Mouse (Mus musculus): ENCODE measurements around the gene App.

Gene App

DNA sequence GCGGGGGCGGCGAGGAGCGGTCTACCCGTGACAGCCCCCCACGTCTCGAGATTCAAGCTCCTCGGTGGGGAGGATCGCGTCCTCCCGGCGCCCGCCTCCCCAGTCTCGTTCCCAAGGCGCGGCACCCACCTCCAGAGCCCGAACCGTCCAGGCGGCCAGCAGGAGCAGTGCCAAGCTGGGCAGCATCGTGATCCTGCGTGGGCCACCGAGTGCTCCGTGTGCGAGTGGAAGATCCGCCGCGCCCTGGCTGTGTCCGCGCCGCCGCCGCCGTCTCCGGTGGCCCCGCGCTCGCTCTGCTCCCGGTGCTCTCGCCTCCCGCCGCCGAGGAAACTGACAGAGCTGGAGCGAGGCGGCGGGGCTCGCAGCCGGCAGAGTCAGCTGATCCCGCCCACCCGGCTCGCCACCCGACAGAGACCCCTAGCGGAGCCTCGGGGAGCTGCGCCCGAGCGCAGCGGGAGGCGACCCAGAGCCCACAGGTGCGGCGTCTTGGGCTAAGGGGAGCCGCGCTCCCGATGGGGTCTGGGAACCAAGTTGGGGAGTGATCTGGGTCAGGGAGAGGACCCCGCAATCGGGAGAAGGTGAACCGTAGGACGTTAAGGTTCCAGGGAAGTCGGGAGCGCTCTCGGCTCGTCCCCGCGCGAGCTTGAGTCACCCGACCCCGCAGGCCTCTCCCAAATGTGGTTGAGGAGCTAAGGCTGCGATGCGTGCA is at the start of gene App:
Gene App (minus strand): TSS at position 394 of the 709 bp plus-strand sequence.
- peak; percentile 71 for DNase-seq (ENCODE audit: low read depth, low spot score)
- no peaks in the 10 kb centered on the region for H3K36me3 ChIP-seq (ENCODE audit: control insufficient read depth, insufficient read depth, low read length, poor library complexity, severe bottlenecking)
- H3K27me3 ChIP-seq (ENCODE audit: control insufficient read depth, insufficient read depth, low read length, poor library complexity, severe bottlenecking), result no peaks in the 10 kb centered on the region

DNA sequence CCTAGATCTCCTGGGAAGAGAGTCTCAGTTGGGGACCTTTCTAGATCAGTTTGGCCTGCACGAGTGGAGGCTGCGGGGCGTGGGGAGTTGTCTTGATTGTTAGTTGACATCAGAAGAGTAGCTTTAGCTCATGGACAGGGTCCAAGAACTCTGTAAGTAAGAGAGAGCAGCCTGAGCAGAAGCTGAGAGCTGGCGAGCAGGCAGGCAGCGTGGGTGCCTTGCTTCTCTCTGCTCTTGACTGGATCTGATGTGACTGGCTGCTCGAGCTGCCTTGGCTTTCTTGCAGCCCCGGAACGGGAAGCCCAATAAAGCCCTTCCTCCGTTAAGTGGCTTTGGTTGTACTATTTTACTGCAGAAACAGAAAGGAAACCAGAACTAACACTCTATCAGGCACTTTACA is 42.3 kb upstream of the App start:
- H3K36me3 ChIP-seq (ENCODE audit: control insufficient read depth, insufficient read depth, low read length, poor library complexity, severe bottlenecking), result no peaks in the 10 kb centered on the region
- H3K27me3 ChIP-seq (ENCODE audit: control insufficient read depth, insufficient read depth, low read length, poor library complexity, severe bottlenecking), result no peaks in the 10 kb centered on the region
- no peak for DNase-seq (ENCODE audit: low read depth, low spot score)

DNA sequence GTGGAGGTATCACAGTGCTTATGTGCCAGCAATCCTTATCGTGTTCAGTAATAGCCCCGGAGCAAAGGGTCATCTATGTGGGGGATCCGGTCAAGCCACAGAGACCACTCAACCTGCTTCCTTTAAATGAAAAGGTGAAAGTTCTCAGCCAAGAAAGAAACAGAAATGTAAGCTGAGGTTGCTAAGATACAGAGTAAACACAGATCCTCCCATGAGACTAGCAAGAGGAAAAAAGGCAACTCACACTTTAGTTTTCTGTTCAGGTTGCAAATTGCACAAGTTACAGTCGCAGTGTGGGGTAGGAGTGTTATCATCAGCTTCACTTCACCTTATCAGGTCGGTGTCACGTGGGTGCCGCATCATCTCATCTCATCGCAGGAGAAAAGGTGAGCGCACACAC is 41.6 kb upstream of the App start:
- DNase-seq (ENCODE audit: low read depth, low spot score), result no peak
- H3K36me3 ChIP-seq (ENCODE audit: control insufficient read depth, insufficient read depth, low read length, poor library complexity, severe bottlenecking), result no peaks in the 10 kb centered on the region
- H3K27me3 ChIP-seq (ENCODE audit: control insufficient read depth, insufficient read depth, low read length, poor library complexity, severe bottlenecking), result no peaks in the 10 kb centered on the region

DNA sequence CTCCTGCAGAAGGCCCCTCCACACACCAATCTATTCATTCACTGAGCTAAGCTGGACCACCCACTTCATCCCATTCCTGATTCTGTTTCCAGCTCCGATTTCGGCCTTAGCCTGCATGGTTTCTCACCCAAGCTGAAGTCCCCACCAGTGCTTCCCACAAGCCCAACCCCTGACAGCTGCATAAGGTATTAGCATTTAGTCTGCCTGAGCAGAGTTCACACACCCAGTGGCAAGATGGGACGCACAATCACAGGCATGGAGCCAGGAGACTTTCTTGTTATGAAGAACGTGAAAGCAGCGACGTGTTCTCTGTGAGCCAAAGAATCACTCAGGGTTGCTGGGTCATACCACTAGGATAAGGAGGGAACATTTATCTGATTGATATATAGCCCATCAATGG is 22.1 kb upstream of the App start:
- H3K27me3 ChIP-seq (ENCODE audit: control insufficient read depth, insufficient read depth, low read length, poor library complexity, severe bottlenecking), result no peaks in the 10 kb centered on the region
- H3K36me3 ChIP-seq (ENCODE audit: control insufficient read depth, insufficient read depth, low read length, poor library complexity, severe bottlenecking), result no peaks in the 10 kb centered on the region
- no peak for DNase-seq (ENCODE audit: low read depth, low spot score)

DNA sequence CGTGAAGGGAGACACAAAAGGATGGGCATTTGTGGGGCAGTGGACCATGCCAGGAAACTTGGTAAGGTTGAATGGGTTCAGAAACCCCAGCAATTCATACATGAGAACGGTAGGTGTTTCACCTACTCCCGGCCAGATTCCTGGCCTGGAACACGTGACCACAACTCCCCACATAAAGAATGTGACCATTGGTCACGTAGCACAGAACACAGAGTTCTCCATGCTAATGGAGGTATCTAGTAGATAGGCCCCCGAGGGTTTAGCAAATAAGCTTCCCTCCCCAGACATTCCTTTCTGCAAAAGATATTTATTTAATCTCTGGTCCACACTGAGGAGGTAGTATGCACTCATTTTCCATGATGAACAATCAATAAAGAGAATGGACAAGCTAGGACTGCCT is 21.6 kb upstream of the App start:
- DNase-seq (ENCODE audit: low read depth, low spot score), result no peak
- Histone ChIP-seq H3K36me3 (ENCODE audit: control insufficient read depth, insufficient read depth, low read length, poor library complexity, severe bottlenecking) (no peaks in the 10 kb centered on the region), H3K27me3 (ENCODE audit: control insufficient read depth, insufficient read depth, low read length, poor library complexity, severe bottlenecking) (no peaks in the 10 kb centered on the region)

DNA sequence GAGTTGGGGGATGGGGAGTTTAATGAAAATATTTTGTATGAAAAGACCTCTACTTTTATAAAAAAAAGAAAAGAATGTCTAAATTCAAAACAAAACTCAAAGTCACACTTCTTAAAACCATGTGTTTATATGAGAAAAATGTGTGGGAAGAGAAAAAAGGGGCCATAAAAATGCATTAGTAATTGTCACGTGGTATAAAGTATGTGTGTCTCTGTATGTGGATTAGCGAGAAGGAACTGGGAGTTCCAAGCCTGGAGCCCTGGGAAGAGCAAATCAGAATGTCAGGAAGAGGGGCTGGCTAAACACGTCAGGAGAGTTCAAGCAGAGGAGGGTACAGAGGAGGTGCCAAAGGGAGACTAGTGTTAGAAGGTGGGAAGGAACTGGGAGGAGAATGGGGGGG is 7.9 kb upstream of the App start:
- Histone ChIP-seq H3K27me3 (ENCODE audit: control insufficient read depth, insufficient read depth, low read length, poor library complexity, severe bottlenecking) (no peaks in the 10 kb centered on the region), H3K36me3 (ENCODE audit: control insufficient read depth, insufficient read depth, low read length, poor library complexity, severe bottlenecking) (no peaks in the 10 kb centered on the region)
- no peak for DNase-seq (ENCODE audit: low read depth, low spot score)

DNA sequence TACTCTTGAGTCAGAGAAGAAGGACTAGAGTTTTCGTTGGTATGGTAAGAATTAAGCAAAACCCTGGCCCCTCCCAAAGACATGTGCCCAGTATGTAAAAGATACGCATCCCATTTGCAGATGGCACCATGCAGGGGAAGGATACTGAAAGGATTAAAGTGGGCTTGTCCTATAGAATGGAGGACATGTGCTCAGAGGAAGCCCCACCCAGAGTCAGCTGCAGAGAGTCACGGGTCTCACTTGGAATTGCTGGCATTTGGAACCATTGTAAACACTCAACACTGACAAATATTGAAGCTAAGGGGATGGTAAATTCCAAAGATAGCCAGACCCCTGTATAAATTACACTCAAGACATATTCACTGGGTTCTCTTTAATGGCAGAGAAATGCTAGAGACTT is 7.1 kb upstream of the App start:
- Histone ChIP-seq H3K27me3 (ENCODE audit: control insufficient read depth, insufficient read depth, low read length, poor library complexity, severe bottlenecking) (no peaks in the 10 kb centered on the region), H3K36me3 (ENCODE audit: control insufficient read depth, insufficient read depth, low read length, poor library complexity, severe bottlenecking) (no peaks in the 10 kb centered on the region)
- no peak for DNase-seq (ENCODE audit: low read depth, low spot score)

DNA sequence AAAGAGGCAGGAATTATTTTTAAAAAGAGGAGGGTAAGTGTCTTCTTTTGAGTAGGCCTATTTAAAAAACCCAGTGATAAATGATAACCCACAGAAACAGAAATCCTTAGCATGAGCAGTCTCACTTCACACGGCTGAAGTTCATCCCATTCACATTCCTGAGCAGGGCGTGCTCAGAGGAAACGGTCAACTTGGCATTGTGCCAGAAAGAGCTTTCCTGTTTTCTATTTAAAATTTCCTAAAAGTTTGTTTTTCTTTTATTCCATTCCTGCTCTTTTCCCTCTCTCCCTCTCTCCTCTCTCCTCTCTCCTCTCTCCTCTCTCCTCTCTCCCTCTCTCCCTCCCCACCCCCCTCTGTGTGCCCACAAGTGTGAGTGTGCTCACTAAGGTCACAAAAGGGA is 3.1 kb upstream of the App start:
- DNase-seq (ENCODE audit: low read depth, low spot score), result no peak

DNA sequence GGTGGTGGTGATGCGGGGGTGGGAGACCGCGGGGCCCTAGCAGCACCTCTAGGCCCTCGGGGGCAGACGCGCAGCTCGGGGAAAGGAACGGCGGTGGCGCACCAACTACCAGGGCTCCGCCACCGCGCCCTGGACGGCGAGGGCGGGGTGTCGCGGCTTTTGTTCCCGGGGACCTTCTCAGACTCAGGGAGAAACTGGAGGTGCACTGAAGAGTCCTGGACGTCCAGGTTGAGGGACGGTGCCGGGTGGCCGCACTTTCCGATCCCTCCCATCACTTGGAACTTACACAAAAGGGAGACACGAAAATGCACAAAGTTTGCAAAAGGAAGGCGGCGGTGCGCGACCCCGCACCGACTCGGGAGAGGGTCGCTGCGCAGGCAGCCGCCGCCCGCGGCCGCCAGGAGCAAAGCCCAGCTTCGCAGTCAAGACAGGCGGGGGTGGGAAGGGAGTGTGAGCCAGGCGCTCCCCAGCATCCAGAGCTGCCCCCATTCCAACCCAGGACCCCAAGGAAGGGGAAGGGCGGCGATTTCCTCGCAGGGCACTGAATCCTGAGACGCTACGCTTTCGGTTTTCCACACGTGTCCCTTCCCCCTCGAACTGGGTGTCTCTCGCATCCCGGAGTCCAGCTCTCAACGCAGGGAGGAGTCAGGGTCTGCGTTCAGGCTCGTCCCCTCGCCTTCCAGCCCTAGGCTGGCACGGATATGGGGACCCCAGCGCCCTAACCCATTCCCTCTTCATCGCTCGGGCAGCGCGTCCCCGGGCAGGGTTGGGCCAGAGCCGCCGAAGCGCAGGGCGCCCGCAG is 794 bp downstream of the App start:
- DNase-seq (ENCODE audit: low read depth, low spot score), result peak; percentile 18
- no peaks in the 10 kb centered on the region for H3K27me3 ChIP-seq (ENCODE audit: control insufficient read depth, insufficient read depth, low read length, poor library complexity, severe bottlenecking)
- no peaks in the 10 kb centered on the region for H3K36me3 ChIP-seq (ENCODE audit: control insufficient read depth, insufficient read depth, low read length, poor library complexity, severe bottlenecking)

More for the DNA sequence above, 3.1 kb upstream of the App start:
- H3K36me3 ChIP-seq (ENCODE audit: control insufficient read depth, insufficient read depth, low read length, poor library complexity, severe bottlenecking), result no peaks in the 10 kb centered on the region
- no peaks in the 10 kb centered on the region for H3K27me3 ChIP-seq (ENCODE audit: control insufficient read depth, insufficient read depth, low read length, poor library complexity, severe bottlenecking)

DNA sequence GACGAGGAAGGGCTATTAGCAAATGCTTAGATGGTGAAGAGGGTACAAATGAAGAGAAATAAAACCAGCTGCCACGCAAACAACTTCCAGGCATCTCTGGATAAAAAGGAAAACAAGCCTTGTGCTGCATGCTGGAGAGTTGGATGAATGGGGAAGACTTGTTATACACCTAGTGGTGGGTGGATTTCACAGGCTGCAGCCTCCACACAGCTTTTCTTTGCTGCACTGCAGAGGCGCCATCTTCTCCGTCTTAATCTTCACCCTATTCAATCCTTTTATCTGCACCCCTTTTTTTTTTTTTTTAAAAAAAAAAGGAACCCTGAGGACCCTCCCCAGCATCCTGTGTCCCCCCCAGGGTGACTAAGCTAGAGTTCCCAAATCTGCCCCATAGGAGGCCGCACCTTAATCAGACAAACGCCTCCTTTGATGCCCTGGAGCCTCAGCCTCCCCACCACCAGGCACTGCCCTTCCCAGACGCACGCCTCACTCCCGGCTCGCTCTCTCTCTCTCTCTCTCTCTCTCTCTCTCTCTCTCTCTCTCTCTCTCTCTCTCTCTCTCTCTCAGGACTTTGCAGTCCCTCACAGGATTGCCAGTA is 1.5 kb downstream of the App start:
- Histone ChIP-seq H3K27me3 (ENCODE audit: control insufficient read depth, insufficient read depth, low read length, poor library complexity, severe bottlenecking) (no peaks in the 10 kb centered on the region), H3K36me3 (ENCODE audit: control insufficient read depth, insufficient read depth, low read length, poor library complexity, severe bottlenecking) (no peaks in the 10 kb centered on the region)
- no peak for DNase-seq (ENCODE audit: low read depth, low spot score)

DNA sequence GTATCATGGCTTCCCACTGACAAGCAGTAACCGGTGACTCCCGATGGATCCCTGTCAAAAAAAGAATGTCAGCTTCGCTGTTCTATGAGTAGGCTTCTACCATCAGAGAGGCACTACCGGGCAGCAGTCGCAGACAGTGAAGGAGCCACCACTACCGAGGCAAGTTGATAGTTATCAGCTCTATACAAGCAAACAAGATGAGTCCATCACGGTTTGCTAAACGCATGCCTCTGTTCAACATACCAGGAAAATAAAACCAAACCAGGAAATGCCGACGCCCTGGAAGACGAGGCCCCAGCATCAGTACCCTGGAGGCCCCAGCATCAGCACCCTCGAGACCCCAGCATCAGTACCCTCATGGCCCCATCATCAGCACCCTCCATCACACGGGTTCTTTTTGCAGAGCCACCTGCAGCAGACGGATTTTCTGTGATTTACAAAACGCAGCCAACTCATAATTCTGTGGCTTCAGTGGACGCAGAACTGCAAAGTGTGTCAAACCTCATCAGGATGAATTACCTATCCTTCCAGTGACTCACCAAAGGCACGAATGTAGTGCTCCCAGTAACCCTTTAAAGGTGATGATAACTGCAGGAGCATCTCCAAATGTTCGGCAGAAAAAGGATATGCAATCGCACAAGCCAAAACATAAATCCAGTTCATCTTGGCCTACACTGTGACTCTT is 2.6 kb downstream of the App start:
- DNase-seq (ENCODE audit: low read depth, low spot score), result no peak

DNA sequence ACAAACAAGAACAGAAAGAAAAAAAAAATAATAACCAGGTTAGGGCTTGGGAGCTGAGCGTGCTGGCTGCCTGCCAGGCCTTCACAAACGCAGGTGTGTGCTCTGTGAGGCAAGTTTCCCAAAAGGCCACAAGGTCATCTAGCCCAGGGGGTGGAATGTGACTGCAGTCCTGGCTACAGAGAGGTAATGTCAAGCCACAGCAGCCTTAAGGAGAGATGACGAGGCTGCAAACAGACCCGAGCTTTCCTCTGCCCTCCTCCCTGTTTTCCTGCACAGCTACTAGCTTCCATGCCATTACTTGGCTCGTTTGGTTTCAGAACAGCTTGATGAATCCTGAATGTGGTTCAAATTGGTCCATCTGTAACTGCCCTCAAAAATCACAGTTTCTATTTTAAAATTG is 4.7 kb downstream of the App start:
- Histone ChIP-seq H3K36me3 (ENCODE audit: control insufficient read depth, insufficient read depth, low read length, poor library complexity, severe bottlenecking) (no peaks in the 10 kb centered on the region), H3K27me3 (ENCODE audit: control insufficient read depth, insufficient read depth, low read length, poor library complexity, severe bottlenecking) (no peaks in the 10 kb centered on the region)
- DNase-seq (ENCODE audit: low read depth, low spot score), result no peak

More for the DNA sequence above, 2.6 kb downstream of the App start:
- Histone ChIP-seq H3K27me3 (ENCODE audit: control insufficient read depth, insufficient read depth, low read length, poor library complexity, severe bottlenecking) (no peaks in the 10 kb centered on the region), H3K36me3 (ENCODE audit: control insufficient read depth, insufficient read depth, low read length, poor library complexity, severe bottlenecking) (no peaks in the 10 kb centered on the region)

DNA sequence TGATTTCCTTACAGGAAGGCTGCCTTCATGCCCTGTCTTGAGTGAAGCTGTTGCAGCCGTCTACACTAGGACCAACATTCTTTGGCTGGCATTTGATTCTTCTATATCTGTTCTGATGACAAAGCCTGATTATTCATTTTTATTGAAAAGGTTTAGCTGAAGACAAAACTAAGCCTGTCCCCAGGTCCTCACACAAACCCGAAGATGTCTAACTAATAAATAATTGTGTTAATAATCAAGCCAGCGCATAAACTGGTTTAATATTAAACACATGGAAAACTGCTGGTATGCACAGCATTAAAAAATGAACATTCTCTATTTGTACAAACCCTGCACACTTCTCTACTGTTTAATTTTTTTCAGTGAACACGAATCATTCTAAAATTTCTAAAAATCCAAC is 7.4 kb downstream of the App start:
- H3K27me3 ChIP-seq (ENCODE audit: control insufficient read depth, insufficient read depth, low read length, poor library complexity, severe bottlenecking), result no peaks in the 10 kb centered on the region
- no peaks in the 10 kb centered on the region for H3K36me3 ChIP-seq (ENCODE audit: control insufficient read depth, insufficient read depth, low read length, poor library complexity, severe bottlenecking)
- DNase-seq (ENCODE audit: low read depth, low spot score), result no peak

DNA sequence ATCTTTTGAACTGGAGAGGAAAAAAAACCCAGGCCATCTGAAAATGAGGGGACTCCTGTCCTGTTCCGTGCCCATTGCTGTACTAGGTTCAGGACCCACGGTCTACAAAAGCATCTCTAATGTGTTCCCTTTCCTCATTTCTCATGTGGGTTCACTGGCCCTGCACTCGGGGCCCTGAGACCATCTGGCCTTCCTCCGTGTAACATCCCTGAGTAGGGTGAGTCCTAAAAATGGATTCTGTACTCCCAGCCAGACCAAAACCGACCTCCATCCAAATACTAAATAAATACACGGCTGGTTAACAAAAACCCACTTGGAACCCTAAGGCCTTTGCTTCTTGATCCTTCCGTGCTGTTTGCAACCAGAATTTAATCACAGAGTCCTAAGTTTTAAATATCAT is 7.9 kb downstream of the App start:
- no peaks in the 10 kb centered on the region for H3K36me3 ChIP-seq (ENCODE audit: control insufficient read depth, insufficient read depth, low read length, poor library complexity, severe bottlenecking)
- no peak for DNase-seq (ENCODE audit: low read depth, low spot score)
- H3K27me3 ChIP-seq (ENCODE audit: control insufficient read depth, insufficient read depth, low read length, poor library complexity, severe bottlenecking), result no peaks in the 10 kb centered on the region

DNA sequence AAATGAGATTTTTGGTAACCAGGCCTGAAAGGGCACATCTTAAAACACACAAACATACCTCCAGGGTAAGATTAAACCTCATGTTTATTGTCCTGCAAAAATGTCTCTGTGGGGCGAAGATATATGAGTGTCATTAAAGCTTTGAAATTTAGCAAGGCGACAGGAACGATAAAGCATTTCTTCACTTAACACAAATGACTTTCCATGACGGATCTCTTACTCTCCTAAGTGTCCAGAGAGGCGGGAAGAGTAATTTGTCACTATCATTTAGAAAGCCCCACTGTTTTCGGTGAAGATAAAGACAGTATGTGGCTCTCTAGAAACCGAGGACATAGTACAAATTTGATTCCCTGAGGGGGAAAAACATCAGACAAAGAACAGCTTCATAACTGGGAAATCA is 8.4 kb downstream of the App start:
- Histone ChIP-seq H3K36me3 (ENCODE audit: control insufficient read depth, insufficient read depth, low read length, poor library complexity, severe bottlenecking) (no peaks in the 10 kb centered on the region), H3K27me3 (ENCODE audit: control insufficient read depth, insufficient read depth, low read length, poor library complexity, severe bottlenecking) (no peaks in the 10 kb centered on the region)
- no peak for DNase-seq (ENCODE audit: low read depth, low spot score)
